Mouse (Mus musculus): ENCODE data around the gene Ift20. TPM values are rescaled to one million over a fixed set of nuclear protein-coding genes. Genes with fewer than 3 reads are reported as not detected.
A peak's percentile ranks its signal among the peaks of the same experiment; 100 is the strongest.

Gene Ift20
- polyA plus RNA-seq, 1 experiment, result 41.7 TPM

DNA sequence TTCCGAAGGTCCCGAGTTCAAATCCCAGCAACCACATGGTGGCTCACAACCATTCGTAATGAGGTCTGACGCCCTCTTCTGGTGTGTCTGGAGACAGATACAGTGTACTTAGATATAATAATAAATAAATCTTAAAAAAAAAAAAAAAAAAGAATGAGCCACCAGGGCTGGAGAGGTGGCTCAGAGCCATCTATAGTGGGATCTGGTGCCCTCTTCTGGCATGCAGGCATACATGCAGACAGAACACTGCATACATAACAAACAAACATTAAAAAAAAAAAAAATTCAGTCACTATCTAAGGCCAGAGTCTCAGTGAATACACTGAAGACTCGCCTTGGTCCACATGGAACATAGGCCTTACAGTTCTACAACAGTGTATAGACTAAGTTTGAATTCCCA is 27.0 kb upstream of the Ift20 start:
- 92% methylated on average over 5 of the region's 5 CpGs for WGBS
- Histone ChIP-seq H3K36me3 (ENCODE audit: control insufficient read depth, insufficient read depth, low read length) (peaks cover 18% of the 10 kb centered on the region), H3K27ac (ENCODE audit: insufficient read depth, low read length) (no peak overlapping the region), H3K4me3 (ENCODE audit: extremely low read depth, insufficient read depth, insufficient read length) (no peak overlapping the region), H3K27me3 (ENCODE audit: control insufficient read depth, insufficient read depth, low read length) (no peaks in the 10 kb centered on the region), H3K4me1 (ENCODE audit: control insufficient read depth, insufficient read depth, insufficient read length) (no peaks in the 10 kb centered on the region; the same call in 1 of the 2 replicates)
- DNase-seq (ENCODE audit: low read depth in 1 of 2, low spot score in 2 of 2), result no peak
- no peak for TF ChIP-seq POLR2A (IDR thresholded peaks at IDR 0.05; ENCODE audit: low read depth, low read length)
- no peak for TF ChIP-seq CTCF (IDR thresholded peaks at IDR 0.05; ENCODE audit: extremely low read depth, insufficient read depth, insufficient read length, insufficient replicate concordance)

DNA sequence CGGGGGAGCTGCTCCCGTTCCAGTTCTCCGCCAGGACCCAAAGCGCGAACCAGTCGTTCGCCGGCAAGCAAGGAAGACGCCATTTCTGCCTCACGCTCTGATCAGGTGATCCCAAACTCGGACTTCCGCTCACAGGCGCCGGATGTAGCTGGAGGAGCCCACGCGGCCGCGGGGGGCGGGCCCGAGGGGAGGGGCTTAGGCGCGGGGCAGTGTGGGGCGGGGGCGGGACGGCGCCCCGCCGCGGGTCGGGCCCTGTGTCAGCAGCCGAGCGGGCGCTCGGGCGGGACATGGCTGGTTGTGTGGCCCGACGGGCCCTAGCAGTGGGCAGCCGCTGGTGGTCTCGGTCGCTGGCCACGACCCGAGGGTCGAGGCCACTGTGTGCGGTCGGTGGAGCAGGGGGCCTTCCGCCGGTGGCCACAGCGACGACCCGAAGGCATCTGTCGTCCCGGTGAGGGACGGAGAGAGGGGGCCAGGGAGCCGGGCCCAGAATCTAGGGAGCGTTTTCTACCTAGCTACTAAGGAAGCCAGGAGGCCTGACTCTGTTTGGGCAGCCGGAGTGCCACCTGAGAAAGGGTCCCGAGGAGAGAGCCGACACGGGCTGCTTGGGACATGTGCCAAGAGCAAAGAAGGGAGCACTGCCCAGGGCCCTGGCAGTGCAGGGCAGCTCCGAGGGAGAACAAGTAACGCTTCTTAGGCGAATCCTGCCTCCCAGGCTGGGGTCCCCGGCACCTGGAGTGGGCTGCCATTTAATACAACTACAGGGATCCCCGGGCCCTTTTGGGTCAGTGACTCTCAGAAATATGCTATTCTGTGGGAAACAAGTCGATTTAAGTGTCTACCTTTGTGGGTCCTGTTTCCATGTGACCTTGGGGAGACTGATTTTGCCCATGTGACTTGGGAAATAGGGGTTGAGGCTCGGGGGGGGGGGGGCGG is 23.9 kb upstream of the Ift20 start, which contains the start of the genes Tmem199 and Poldip2:
Gene Tmem199 (minus strand): TSS at position 148 of the 933 bp plus-strand sequence.
Gene Poldip2 (plus strand): TSS at position 169 of the 933 bp plus-strand sequence.
- Histone ChIP-seq H3K27me3 (ENCODE audit: control insufficient read depth, insufficient read depth, low read length) (no peaks in the 10 kb centered on the region), H3K27ac (ENCODE audit: insufficient read depth, low read length) (peak within 1 kb of the TSS; percentile 91), H3K4me1 (ENCODE audit: control insufficient read depth, insufficient read depth, insufficient read length) (no peaks in the 10 kb centered on the region; the same call in 1 of the 2 replicates), H3K4me3 (ENCODE audit: extremely low read depth, insufficient read depth, insufficient read length) (peak within 1 kb of the TSS; percentile 100), H3K36me3 (ENCODE audit: control insufficient read depth, insufficient read depth, low read length) (peaks cover 16% of the 10 kb centered on the region)
- under 1% methylated on average over 66 of the region's 67 CpGs for WGBS
- TF ChIP-seq POLR2A (IDR thresholded peaks at IDR 0.05; ENCODE audit: low read depth, low read length), result peak; percentile 82
- no peak for TF ChIP-seq CTCF (IDR thresholded peaks at IDR 0.05; ENCODE audit: extremely low read depth, insufficient read depth, insufficient read length, insufficient replicate concordance)
- peak; percentile 85 to 87 for DNase-seq (ENCODE audit: low read depth in 1 of 2, low spot score in 2 of 2)

DNA sequence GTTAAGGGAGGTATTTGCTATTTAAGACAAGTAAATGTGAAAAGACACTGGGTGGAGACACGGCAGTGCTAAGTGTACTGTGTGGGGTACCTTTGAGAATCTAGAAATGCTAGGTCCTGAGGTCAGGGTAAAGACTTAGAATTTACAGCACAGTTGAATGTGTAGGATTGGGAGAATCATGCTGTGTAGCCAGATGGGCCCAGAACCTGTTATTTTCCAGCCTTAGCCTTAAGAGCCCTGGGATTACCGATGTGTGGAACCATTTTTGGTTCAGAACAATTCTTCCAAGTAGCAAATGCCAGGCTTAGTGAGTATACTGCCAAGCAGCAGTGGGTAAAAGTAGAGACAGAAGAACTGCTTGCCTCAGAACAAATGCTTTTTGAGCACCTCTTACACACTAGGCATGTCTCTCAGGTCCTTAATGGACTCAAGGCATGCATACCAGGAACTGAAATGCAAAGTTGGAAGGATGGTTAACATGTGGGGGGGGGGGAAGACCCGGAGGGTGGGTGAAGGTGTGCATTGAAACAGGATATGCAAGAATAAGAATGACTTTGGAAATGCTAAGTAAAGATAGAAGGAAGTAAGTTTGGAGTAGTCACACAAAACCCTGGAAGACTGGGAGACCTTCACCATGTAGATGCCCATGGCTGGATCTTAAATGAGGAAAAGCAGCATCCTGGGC is 22.9 kb upstream of the Ift20 start:
- Histone ChIP-seq H3K36me3 (ENCODE audit: control insufficient read depth, insufficient read depth, low read length) (peaks cover 12% of the 10 kb centered on the region), H3K27me3 (ENCODE audit: control insufficient read depth, insufficient read depth, low read length) (no peaks in the 10 kb centered on the region), H3K27ac (ENCODE audit: insufficient read depth, low read length) (no peak overlapping the region), H3K4me3 (ENCODE audit: extremely low read depth, insufficient read depth, insufficient read length) (no peak overlapping the region), H3K4me1 (ENCODE audit: control insufficient read depth, insufficient read depth, insufficient read length) (no peaks in the 10 kb centered on the region; the same call in 1 of the 2 replicates)
- TF ChIP-seq CTCF (IDR thresholded peaks at IDR 0.05; ENCODE audit: extremely low read depth, insufficient read depth, insufficient read length, insufficient replicate concordance), result no peak
- no peak for TF ChIP-seq POLR2A (IDR thresholded peaks at IDR 0.05; ENCODE audit: low read depth, low read length)
- WGBS, result 81% methylated on average over 3 of the region's 3 CpGs
- no peak for DNase-seq (ENCODE audit: low read depth in 1 of 2, low spot score in 2 of 2)

DNA sequence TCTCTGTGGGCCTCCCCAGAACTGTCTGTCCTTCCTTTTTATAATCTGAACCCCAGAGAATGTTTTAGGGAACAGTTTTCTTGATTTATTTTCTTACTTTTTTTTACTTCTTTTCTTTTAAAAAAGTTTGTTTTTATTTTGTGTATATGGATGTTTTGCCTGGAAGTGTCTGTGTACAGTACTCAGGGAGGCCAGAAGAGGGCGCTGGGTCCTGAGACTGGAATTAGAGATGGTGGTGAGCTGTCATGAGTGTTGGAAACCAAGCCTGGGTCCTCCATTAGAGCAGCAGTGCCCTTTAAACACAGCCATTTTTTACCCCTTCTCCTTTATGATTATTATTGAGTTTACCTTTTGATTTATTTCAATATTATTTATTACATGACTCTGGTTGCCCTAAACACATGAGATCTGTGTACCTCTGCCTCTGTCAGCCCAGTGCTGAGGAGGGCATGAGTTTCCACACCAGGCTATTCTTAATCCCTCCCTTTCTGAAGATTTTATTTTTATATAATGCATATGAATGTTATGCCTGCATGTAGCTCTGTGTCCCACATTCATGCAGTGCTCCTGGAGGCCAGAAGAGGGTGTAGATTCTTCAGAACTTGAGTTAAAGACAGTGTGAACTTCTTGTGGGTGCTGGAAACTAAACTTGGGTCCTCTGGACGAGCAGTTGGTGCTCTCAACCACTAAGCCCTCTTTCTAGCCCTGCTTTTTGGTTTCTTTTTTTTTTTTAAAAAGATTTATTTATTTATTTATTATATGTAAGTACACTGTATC is 20.4 kb upstream of the Ift20 start:
- WGBS, result 76% methylated on average over 2 of the region's 2 CpGs
- DNase-seq (ENCODE audit: low read depth in 1 of 2, low spot score in 2 of 2), result no peak

DNA sequence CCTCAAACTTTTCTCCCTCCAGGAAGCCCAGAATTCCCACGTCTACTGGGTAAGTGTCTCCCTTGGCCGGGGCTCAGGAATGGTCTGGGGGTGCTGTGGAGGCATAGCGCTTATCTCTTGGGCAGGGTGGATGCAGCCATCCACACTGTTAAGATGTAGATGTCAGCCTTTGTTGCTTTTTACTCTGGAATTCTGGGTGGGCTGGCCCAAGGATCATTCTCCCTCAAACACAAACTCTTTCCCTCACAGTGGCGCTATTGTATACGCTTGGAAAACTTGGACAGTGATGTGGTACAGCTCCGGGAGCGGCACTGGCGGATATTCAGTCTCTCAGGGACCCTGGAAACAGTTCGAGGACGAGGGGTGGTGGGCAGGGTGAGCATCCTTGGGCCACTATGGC is 17.2 kb upstream of the Ift20 start:
- DNase-seq (ENCODE audit: low read depth in 1 of 2, low spot score in 2 of 2), result no peak
- Histone ChIP-seq H3K4me1 (ENCODE audit: control insufficient read depth, insufficient read depth, insufficient read length) (no peaks in the 10 kb centered on the region), H3K27me3 (ENCODE audit: control insufficient read depth, insufficient read depth, low read length) (no peaks in the 10 kb centered on the region), H3K36me3 (ENCODE audit: control insufficient read depth, insufficient read depth, low read length) (peaks cover 33% of the 10 kb centered on the region), H3K27ac (ENCODE audit: insufficient read depth, low read length) (no peak overlapping the region), H3K4me3 (ENCODE audit: extremely low read depth, insufficient read depth, insufficient read length) (no peak overlapping the region)
- 94% methylated on average over 10 of the region's 10 CpGs for WGBS
- TF ChIP-seq POLR2A (IDR thresholded peaks at IDR 0.05; ENCODE audit: low read depth, low read length) (no peak), CTCF (IDR thresholded peaks at IDR 0.05; ENCODE audit: extremely low read depth, insufficient read depth, insufficient read length, insufficient replicate concordance) (no peak)

More for the DNA sequence above, 20.4 kb upstream of the Ift20 start:
- TF ChIP-seq CTCF (IDR thresholded peaks at IDR 0.05; ENCODE audit: extremely low read depth, insufficient read depth, insufficient read length, insufficient replicate concordance) (no peak), POLR2A (IDR thresholded peaks at IDR 0.05; ENCODE audit: low read depth, low read length) (no peak)
- Histone ChIP-seq H3K27ac (ENCODE audit: insufficient read depth, low read length) (no peak overlapping the region), H3K36me3 (ENCODE audit: control insufficient read depth, insufficient read depth, low read length) (peaks cover 14% of the 10 kb centered on the region), H3K4me1 (ENCODE audit: control insufficient read depth, insufficient read depth, insufficient read length) (no peaks in the 10 kb centered on the region; the same call in 1 of the 2 replicates), H3K4me3 (ENCODE audit: extremely low read depth, insufficient read depth, insufficient read length) (no peak overlapping the region), H3K27me3 (ENCODE audit: control insufficient read depth, insufficient read depth, low read length) (no peaks in the 10 kb centered on the region)

DNA sequence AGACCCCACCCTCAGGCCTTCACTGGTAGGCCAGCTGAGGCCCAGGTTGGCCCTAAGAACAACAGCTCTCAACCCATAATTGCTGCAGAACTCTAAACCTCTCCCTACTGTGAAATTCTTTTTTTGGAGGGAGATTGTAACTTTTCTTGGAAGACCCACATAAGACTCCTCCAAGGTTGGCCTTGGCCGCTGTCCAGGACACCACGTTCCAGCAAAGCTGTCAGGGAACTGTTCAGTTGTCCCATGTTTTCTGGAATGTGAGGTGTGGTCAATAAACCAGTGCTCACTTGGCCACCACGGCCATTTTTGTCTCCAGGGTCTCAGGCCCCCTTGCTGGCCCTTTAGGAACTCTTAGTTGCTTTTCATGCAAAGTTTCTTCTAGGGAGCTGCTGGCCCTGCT is 14.3 kb upstream of the Ift20 start:
- Histone ChIP-seq H3K4me3 (ENCODE audit: extremely low read depth, insufficient read depth, insufficient read length) (no peak overlapping the region), H3K36me3 (ENCODE audit: control insufficient read depth, insufficient read depth, low read length) (peaks cover 38% of the 10 kb centered on the region), H3K4me1 (ENCODE audit: control insufficient read depth, insufficient read depth, insufficient read length) (no peaks in the 10 kb centered on the region), H3K27ac (ENCODE audit: insufficient read depth, low read length) (no peak overlapping the region), H3K27me3 (ENCODE audit: control insufficient read depth, insufficient read depth, low read length) (no peaks in the 10 kb centered on the region)
- TF ChIP-seq CTCF (IDR thresholded peaks at IDR 0.05; ENCODE audit: extremely low read depth, insufficient read depth, insufficient read length, insufficient replicate concordance), result no peak
- TF ChIP-seq POLR2A (IDR thresholded peaks at IDR 0.05; ENCODE audit: low read depth, low read length), result no peak
- 86% methylated on average over 3 of the region's 3 CpGs for WGBS
- no peak for DNase-seq (ENCODE audit: low read depth in 1 of 2, low spot score in 2 of 2)
